Mouse (Mus musculus) left cerebral cortex, postnatal 14 days (tissue): ENCODE data around the gene Slc4a11. TPM values are rescaled to one million over a fixed set of nuclear protein-coding genes. Genes with fewer than 3 reads are reported as not detected.
A peak's percentile ranks its signal among the peaks of the same experiment; 100 is the strongest.
"Not testable (repeated sequence)": the region's sequence is repeated elsewhere in the genome, so short reads cannot be mapped to it uniquely, and the experiment has no call there.

Experiments used
- DNase-seq, 2 experiments: peaks; one replicate each; pipeline ENCODE4 v3.0.0; 2021 to 2022; ENCODE audit warnings: low spot score in 2 of 2, mixed read lengths in 1 of 2
- intact Hi-C: fragments of 180-260 bp; cut with DNase I; formaldehyde crosslinking; loops from one replicate; pipeline ENCODE4 v1.15.1; 2025
- total RNA-seq, 2 experiments: library from RNA; stranded (reverse); gene quantifications; 2 replicates each; pipeline ENCODE4 v1.2.3; 2021

Gene Slc4a11
- total RNA-seq, 2 experiments from 2014 or later: 0.32 to 1.8 TPM

DNA sequence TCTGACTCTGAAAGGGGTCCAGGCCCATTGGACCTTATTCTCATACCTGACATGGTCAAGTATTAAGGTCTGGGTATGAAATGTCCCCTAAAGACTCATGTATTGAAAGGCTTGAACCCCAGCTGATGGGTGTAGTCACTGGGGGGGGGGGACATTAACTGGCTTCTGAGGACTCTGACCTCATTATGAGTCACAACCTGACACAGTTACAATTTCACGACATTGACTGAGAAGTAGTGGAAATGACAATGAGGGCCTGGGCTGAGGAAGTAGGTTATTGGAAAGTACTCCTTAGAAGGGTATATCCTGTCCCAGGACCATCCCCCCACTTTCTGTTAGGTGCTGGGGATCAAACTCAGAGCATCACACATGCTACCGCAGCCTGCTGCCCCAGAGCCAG is 8.3 kb downstream of the Slc4a11 start:
- intact Hi-C loops: no loop called here

DNA sequence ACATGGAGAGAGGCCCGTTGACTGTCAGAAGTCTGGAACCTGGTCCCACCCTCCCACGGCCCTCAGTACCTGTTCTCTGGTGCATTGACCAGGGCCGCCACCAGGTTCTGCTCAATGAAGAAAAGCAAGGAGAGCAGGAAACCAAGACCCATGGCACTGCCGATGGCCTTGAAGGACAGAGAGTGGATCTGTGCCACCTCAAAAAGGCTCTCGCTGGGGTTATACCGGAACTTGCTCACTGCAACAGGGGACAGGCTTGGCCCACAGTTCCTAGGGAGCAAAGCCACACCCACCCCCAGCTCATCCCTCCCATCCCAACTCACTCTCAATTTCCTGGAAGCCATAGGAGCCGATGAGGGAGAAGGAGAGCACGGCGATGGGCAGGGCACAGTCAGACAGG is 11.9 kb downstream of the Slc4a11 start:
- no peak for DNase-seq
- intact Hi-C loops: no loop called here

More for the DNA sequence above, 8.3 kb downstream of the Slc4a11 start:
- DNase-seq: no peak

DNA sequence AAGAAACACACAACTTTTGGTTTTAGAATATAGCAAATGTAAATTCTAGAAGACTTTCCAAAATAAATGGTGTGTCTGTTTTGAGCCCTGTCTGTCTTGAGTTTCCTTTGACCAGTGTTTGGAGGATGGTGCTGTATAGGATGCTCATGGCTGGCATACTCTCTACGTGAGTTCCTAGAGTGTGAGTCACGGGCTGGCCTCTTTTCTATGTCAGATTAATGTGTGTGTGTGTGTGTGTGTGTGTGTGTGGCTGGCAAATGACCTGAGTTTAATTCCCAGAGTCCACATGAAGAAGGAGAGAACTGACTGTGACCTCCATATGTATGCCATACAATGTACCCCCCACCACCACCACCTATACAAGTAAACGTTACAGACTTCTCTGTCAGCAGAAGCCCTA is 15.8 kb downstream of the Slc4a11 start:
- no peak for DNase-seq
- intact Hi-C loops: no loop called here

DNA sequence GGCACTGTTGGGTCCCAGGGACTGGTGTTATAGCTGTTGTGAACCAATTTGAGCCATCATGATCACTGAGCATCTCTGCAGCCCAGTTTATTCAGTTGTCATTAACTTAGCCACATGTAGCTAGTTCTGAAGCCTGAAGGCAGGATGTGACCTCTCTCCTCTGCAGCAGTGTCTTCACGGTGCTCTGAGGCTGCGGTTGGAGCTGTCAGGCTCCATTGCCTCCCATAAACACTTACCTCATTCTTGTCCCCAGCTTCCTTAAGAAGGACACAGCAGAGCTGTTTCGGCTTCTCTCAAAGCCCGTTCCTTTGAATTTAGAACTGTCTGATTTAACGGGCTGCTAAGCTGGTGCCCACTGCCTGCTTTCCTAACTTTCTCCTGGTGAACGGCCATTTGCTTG is 17.4 kb downstream of the Slc4a11 start:
- intact Hi-C loops: no loop called here
- DNase-seq: no peak

DNA sequence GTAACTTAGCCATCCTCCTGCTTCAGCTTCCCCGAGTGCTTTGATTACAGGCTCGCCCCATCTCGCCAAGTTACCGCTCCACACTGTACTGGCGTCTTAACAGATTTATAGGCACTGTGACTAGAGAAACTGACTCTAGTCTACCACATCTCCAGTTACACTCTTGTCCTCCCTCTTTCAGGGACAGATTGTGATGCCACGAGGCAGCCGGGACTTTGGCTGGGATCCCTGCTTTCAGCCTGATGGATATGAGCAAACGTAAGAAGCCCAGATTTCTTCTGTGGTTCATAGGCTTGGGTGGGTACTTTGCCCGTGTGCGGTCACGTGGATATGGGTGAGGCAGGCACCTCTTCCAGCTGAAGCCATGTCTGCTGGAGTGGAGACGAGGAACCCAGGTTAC is 18.2 kb downstream of the Slc4a11 start:
- intact Hi-C loops: no loop called here
- DNase-seq: no peak

DNA sequence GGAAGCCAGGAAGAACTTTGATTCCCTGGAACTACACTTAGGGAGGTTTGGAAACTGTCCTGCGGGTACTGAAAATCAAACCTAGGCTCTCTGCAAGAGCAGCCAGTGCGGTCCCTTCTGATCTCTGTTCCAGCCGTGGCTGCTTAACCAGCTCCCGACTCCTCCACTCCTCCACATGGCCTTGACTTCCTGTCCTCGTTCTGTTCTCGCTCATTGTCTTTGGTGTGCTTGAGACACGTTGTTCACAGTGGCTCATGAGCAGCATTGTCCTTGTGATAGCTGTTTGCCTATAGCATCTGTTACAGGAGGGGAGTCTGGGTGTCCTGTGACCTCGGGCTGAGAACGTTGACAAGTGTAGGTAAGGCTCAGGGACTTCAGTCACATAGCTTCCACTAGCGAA is 20.1 kb downstream of the Slc4a11 start:
- intact Hi-C loops: no loop called here
- no peak for DNase-seq

DNA sequence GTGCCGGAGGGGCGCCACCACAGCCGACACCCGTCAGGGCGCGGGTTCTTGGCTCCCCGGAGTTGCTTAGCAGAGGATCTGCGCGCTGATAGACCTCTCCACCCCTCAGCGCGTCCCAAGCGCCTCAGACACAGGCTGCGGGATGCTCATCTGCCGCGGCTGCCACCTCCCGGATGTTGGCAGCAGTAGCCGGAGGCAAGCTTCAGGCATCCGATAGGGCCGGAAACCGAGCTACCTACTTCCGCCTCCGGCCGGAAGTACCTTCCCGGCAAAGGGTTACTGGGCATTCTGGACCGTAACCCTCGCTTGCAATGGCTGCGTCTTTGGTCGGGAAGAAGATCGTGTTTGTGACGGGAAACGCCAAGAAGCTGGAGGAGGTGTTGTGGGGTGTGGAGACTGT is 29.8 kb downstream of the Slc4a11 start, which contains the start of gene Itpa:
Gene Itpa (plus strand): TSS at position 52 of the 400 bp plus-strand sequence.
- DNase-seq: peak; percentile 85
- intact Hi-C loops: no loop called here

DNA sequence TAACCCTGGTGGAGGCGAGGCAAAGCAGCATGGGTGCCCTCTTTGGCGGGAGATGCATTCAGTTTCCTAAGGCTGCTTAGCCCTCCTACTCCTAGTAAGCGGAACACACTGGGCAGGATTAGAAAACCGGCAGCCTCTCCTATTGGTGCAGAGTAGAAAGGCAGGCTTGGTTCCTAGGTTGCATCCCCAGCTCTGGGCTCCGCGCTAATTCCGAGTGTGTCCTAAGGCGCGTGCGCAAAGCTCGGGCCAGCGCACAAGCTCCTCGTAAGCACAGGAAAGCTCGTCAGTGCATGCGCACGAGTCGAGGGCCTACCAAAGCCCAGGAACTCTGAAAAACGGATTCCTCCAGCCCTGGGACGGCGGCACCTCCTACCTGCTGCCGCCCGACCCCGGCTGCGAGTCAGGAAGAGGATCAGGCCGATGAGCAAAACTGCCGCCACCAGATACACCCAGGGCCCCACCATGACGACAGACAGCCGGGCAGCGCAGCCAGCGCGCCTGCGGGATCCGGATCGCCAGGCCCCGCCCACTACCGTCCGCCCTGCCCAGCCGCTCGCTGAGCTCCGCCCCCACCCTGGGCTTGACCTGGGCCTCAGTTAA is 33.1 kb downstream of the Slc4a11 start, which contains the start of gene Ddrgk1:
Gene Ddrgk1 (minus strand): TSS at position 558 of the 600 bp plus-strand sequence.
- intact Hi-C loops: loop anchor here (5.0 kb wide), 1 partner anchor 102 kb away; the partner anchor contains the start of gene Mrps26
- peak; percentile 94 to 98 for DNase-seq

DNA sequence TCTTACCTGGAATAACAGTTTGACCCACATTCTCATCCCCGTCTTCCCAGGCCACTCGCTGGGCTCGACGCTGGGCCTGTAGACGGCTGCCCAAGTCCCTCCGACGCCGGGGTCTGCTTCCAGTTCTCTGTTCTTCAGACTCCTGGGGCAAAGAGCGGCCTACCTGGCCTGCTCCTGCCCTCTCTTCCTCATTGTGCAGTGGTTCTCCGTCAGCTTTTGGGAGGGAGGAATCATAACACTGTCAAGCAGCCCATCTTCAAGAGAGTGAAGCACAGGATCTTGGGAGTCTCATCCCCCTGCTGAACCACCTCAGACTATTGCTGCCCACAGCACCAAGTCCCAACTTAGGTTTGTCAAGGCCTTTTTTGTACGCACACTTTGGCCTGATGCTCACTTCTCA is 34.0 kb downstream of the Slc4a11 start:
- intact Hi-C loops: loop anchor here (5.0 kb wide), 1 partner anchor 101 kb away; the partner anchor contains the start of gene Mrps26

DNA sequence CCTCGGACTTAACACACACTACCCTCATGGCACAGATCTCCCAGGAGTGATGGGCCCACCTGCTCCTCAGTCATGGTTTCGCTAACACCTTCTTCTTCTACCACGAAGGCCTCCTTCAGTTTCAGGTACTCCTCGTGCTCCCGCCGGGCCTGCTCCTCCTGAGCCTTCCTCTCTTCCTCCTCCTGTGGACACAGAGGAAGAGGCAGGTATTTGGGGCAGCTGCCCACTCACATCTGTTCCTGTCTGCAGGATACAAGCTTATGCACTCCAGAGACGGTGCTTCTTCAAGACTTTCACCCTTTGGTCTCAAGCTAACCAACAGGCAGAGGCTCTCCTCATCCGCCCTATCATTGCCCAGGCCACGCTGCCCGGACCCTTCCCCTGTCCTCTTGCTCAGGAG is 38.8 kb downstream of the Slc4a11 start:
- intact Hi-C loops: no loop called here
- no peak for DNase-seq

More for the DNA sequence above, 34.0 kb downstream of the Slc4a11 start:
- no peak for DNase-seq

DNA sequence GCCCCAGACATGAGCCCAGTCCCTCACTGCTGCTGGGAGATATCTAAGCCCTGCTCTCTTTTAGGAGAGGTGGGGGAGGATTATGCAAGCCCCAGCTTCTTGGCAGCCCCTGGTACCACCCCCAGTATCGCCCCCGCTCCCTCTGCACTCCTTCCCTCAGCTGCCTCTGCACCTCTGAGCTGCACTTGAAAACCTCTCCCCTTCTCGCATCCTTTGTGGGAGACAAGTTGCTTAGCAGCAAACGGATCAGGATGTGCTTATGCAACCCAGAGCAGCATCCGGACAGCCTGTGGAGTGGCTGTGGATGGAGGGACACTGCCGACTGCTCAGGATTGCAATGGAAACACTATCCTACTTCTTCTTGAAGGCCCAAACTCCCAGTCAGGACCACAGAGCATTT is 39.8 kb downstream of the Slc4a11 start:
- intact Hi-C loops: no loop called here
- peak; percentile 76 to 86 for DNase-seq

DNA sequence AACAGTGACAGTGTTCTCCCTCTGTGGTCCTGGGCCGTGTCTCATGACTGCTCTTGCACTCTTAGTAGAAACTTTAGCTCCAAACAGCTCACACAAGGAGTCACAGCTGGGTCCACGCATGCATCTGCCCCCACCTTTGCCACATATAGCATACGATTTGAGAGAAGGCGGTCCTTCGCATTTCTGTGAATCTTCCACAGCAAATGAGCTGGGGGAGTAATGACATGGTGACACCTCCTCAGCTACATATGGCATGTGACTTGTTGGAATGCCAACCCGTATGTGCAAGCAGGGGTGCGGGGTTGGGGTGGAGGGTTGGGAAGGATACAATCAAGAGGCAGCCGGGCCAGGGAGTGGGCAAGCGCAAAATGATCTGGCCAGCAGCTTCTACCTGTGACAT is 40.8 kb downstream of the Slc4a11 start:
- peak; percentile 49 to 79 for DNase-seq
- intact Hi-C loops: no loop called here

DNA sequence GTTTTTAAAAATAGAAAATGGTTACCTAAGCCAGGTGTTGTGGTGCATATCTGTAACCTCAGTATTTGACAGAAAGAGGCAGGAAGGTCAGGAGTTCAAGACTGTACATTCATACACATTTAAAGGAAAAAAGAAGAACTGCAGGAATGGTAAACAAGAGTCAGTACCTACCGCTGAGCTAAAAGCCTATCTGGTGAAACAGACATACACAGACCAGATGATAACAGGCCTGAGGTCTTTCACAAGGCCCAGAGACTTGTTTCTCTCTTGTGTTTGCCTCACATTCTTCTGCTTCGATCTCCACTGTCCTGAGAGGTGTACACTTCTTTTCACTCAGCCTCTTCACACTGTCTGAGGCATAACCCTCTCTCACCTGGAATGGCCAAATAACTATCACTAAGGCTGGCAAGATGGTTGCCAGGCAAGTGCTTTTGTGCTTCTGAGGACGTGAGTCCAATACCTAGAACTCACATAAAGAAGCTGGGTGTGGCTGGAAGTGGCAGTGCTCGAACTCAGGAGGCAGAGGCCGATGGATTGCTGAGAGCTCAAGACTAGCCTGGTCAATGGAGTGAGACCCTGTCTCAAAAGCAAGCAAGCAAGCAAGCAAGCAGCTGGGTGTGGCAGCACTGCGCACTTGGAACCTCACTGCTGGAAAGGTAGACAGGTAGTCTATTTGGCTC is 41.5 kb downstream of the Slc4a11 start:
- intact Hi-C loops: no loop called here
- no peak for DNase-seq

DNA sequence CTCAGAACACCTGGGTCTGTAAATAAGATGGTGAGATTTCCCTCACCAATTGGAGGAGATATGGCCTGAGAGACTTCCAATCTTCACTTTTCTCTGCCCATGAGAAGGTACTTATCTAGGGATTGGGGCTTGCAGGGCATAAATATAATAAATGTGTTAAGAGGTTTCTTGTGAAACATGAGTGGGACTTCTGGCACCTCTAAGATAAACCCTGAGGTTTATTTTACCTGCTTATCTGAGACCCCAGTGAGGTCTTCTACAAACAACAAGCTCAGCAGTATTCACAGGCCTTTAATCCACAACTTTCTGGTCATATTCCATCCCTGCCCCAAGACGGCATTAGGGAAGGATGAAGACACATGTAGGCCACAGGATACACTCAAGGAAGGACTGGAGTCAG is 43.6 kb downstream of the Slc4a11 start:
- DNase-seq: no peak
- intact Hi-C loops: no loop called here

DNA sequence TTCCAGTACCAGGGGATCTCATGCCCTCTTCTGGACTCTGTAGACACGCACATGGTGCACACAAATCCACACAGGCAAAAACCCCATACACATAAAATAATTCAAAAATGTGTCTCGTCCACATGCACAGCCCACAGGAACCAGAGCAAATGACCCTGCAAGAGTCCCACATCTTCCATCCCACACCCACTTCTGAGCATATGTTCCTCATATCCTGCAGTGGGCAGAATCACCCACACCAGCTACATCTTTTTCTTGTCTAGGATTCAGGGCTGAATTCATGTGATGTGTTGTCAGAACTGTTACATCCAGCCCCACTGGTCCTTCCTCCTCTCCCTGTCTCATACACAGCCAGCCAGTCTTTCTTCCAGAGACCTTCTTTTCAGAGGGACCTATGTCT is 44.0 kb downstream of the Slc4a11 start:
- DNase-seq: peak in 1 of 2 experiments; percentile 53
- intact Hi-C loops: no loop called here

DNA sequence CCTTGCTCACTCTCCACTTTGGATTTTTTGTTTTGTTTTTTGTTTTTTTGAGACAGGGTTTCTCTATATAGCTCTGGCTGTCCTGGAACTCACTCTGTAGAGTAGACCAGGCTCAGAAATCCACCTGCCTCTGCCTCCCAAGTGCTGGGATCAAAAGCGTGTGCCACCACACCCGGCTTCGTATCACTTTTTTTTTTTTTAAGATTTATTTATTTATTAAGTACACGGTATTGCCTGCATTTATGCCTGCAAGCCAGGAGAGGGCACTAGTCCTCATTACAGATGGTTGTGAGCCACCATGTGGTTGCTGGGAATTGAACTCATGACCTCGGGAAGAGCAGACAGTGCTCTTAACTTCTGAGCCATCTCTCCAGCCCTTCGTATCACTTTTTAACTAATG is 48.3 kb downstream of the Slc4a11 start:
- intact Hi-C loops, DNase-seq: not testable (repeated sequence)

DNA sequence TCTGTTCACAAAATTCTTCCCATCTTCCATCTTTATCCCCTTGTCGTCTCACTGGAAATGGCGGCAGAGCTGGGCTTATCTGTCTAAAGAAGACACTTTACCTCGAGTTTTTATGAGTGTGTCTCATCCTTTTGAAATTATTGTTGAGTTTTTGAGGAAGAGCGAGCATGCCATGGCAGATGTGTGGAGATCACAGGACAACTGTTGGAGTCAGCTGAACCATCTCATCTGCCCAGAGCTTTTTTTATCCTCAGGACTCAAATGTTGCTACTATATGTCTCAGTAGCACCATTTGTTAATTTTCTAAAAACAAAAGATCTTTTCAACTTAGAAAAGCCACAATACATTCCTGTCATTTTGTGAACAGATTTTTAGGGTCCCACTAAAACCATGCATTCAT is 52.1 kb downstream of the Slc4a11 start:
- intact Hi-C loops: no loop called here
- DNase-seq: no peak

DNA sequence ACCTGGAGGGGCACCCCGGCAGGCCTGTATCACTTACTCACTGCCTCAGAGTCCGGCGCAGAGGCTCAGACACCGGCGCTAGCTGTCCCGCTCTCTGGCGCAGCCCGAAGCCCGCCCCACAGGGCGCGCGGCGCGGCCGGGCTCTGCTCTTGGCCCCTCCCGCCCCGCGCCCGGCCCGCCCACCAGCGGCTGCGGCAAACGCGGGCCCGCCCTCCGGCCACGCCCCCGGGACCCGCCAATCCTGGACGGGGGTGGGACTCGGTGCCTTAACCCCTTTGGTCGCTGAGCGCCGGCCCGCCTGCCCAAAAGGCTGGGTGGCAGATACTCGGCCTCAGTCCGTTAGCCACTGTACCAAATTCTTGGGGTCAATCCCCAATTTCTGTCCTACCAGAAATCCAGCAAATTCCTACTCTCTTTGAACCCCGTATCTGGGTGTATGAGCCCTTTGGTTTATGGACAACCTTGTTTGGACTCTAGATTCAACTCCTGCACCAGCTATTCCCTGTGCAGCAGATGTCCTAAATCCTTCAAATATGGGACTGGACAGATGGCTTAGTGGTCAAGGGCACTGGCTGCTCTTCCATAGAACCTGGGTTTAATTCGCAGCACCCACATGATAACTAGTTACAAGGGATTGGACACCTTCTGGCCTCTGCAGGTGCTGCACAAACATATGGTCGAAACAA is 54.5 kb downstream of the Slc4a11 start, which contains the start of gene Lzts3:
Gene Lzts3 (minus strand): TSS at position 120 of the 686 bp plus-strand sequence.
- DNase-seq: peak; percentile 89 to 90
- intact Hi-C loops: no loop called here

DNA sequence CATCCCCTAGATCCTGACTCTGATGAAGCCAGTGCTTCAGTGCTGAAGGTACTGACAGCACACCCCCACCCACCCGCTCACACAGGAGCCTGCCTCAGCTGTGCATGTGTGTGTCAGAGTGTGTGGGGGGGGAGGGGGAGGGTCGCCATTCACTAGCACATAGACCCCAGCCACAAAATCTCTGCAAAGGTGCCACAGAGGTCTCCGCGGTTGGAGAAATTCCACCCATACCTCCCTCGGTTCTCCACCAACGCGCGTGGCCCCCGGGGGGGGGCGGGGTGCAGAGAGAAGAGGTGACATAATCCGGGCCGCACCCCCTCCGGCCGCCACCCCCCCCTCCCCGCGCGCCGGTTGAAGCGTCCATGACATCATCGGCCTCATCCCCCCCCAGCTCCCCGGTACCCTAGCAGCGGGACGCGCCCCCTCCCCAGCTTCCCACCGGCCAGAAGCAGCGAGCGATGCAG is 55.1 kb downstream of the Slc4a11 start:
- peak in 1 of 2 experiments; percentile 53 for DNase-seq
- intact Hi-C loops: no loop called here

DNA sequence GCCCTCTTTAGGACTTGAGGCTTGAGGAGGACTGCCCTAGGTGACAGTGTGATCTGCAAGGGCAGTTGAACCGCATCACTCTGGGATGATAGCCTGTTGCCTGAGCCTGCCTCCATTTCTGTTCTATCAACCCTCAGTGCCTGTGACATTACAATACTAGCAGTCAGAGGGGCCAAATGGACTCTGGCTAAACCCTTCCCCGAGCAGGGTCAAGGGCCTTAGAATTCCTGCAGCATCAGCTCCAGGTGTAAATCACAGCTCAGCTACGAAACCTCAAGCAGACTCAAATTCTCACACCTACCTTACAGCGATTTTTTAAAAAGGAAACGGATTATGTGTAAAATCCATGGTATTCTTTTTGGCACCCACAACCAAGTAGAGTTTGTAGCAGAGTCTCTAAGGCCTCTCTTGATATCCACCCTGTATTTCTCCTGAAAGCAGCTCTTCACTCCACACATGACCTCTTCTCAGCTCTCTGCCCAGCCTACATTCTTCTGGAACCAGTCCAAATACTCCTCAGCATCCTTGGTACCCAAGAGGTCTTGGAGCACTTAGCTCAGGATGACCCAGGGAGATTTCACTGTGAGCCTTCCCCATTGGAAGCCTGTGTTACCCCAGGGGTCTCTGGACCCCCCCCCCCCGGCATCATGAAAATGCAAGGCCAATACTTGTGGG is 55.8 kb downstream of the Slc4a11 start:
- no peak for DNase-seq
- intact Hi-C loops: no loop called here
